Mouse (Mus musculus) cerebellum, adult 8-10 months (tissue): ENCODE measurements around the gene Fam219a.
A peak's percentile ranks its signal among the peaks of the same experiment; 100 is the strongest.

Experiments used
- DNase-seq: peaks from one replicate; pipeline ENCODE4 v3.0.0; 2022

Gene Fam219a

GRCm38 (mm10) chr4:41469199-41469598 is 100.1 kb downstream of the Fam219a start:
- no peak for DNase-seq

- DNase-seq, result peak; percentile 55
Measured at GRCm38 (mm10) chr4:41468396-41469080, 100.8 kb downstream of the Fam219a start.
